Mouse (Mus musculus): ENCODE results near the gene Map3k13. TPM values are rescaled to one million over a fixed set of nuclear protein-coding genes. Genes with fewer than 3 reads are reported as not detected.
"Not testable (repeated sequence)": the region's sequence is repeated elsewhere in the genome, so short reads cannot be mapped to it uniquely, and the experiment has no call there.

Map3k13 gene
- total RNA-seq, 2 experiments from 2014 or later = 2.1 to 2.2 TPM

DNA sequence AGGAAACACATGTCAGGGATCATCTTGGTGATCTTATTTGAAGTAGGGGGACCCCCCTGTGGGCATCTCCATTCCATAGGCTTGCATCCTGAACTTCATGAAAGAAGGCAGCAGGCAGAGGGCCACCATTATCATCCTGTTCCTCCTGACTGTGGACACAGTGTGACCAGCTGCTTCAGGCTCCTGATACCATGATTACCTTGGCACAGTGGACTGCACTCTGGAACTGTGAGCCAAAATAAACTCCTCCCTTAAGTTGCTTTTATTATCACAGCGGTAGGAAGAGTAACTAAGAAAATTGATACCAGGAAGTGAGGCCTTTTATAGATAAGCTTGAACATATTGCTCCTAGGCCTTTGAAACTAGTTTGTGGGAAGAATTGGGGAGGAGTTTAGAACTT lies 12.7 kb downstream of the Map3k13 start:
- DNase-seq (ENCODE audit: low spot score in 2 of 2) = no peak

DNA sequence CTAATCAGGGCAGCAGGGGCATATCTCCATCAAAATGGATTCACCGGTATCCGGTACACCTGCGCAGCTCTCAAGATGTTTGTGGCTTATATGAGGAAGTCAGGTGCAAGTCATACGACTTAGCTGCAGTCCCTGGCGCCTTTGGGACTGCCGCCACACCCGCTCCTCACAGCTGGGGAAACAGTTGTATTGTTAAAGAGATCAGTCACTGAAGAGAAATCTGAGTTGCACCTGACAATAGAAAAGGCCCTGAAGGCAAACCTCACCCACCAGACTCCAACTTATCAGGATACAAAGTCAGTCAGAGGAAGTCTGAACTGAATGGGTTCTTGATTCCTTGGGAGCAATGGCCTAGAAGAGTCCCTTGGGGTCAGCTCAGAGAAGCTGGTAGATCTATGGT lies 13.6 kb downstream of the Map3k13 start:
- DNase-seq (ENCODE audit: low spot score in 2 of 2) = not testable (repeated sequence)

DNA sequence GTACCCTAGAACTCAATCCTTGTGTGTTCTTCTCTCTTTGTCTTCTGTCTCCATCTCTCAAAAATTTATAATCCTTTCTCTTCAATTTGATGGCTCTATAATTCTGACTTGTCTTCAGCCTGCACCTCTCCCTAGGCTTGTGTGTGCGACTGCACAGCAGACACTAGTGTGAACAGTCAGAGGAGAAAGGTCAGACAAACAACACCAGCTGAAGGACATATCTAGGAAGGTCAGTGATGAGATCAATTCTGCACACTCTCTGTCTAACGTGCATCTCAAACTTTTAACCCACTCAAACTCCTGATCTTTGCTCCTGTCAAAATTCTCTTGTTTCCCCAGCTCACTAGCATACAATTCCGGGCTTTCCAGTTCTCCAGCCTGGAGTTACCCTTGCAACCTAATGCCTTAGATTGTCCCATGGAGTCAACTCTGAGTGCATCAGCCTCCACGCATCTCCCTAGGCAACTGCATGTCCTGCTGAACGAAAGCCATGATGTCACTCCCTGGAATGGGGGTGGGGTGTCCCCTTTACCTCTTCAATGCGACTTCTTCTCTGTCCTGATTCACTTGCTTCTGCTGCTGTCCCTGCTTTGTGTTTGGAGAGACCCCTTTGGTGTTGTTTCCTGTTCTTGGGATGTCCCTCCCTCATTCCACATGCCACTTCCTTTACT lies 19.2 kb downstream of the Map3k13 start:
- no peak for DNase-seq (ENCODE audit: low spot score in 2 of 2)

DNA sequence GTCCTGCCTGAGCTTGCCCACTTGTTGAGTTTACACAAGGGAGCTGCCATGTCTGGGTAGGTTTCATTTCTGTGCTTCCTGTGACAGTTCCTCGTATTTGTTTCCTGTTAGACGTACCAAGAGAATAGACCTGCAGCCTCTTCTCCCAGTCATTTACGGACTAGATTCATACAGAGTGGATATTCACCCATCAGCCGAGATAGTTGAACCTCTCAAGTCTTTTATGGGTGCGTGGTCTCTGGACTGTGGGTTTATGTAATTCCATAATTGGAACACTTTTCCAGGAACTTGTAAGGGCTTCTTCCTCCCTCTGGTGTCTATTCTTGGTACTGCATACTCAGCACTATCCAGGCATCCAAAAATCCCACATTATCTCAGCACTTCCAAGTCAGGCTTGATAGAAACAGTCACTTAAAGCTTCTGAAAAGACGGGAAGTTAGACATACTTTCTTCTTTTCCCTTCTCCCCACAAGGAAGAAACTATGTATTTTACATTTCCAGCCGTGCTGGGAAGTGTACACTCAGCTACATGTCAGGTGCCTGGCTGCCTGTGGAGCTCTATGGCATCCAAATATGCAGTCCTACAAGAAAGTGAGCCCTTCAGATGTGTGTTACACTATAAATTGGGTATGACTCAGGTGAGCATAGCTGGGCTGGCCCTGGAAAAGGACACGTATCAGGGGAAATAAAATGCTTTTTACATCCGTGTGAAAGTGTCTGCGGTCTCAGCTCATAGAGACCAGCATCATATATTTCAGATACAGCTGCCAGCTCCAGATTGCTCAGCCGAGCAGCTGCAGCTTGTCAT lies 20.9 kb downstream of the Map3k13 start:
- no peak for DNase-seq (ENCODE audit: low spot score in 2 of 2)

DNA sequence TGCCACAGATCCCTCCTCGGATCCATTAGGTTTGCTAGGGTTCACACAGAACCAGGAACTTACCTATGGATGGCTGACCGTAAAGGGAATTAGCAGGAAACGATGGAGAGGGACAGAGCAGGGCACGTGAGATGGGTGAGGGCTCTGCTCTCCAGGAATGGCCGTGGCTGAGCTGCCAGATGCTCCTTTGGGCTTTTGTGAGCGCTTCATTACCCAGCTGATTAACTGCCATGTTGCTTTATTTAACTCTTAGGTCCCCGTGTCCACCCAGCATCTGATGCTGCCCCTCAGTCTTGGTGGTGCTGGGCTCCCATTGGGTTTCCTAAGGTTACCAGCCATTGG lies 21.5 kb downstream of the Map3k13 start:
- no peak for DNase-seq (ENCODE audit: low spot score in 2 of 2)

DNA sequence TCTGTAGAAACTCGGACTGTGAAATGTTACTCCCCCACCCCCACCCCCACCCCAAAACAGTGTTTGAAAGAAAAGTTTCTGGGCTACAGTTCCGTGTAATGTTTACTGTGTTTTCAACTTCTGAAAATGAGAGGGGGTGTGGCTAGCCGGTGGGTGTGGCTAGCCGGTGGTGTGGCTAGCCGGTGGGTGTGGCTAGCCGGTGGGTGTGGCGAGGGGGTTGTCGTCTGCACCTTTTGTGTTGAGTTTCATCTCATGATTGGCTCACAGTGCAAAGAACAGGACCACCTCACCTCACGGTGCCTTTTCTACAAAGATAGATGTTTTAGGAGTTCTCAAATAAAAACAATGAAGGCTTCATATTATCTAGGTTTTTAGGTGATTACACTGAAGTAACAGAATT lies 24.0 kb downstream of the Map3k13 start:
- DNase-seq (ENCODE audit: low spot score in 2 of 2) = no peak

DNA sequence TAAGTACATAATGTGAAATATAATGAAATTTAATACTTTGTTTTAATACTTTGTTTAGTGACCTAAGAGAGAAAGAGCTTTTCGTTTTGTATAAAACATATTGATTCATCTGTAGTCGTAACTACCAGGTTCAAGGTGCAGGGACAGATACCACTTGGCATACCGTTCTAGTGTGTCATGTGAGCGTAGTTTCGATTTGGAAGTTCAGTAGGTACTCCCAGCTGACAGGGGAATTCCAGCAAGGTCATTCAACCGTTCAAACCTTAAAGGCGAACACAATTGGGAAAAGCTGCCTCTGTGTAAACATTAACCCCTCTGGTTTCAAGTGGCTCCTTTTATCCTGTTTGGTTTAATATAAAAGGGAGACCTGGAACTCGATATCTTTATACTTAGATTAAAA lies 24.5 kb downstream of the Map3k13 start:
- DNase-seq (ENCODE audit: low spot score in 2 of 2) = no peak

DNA sequence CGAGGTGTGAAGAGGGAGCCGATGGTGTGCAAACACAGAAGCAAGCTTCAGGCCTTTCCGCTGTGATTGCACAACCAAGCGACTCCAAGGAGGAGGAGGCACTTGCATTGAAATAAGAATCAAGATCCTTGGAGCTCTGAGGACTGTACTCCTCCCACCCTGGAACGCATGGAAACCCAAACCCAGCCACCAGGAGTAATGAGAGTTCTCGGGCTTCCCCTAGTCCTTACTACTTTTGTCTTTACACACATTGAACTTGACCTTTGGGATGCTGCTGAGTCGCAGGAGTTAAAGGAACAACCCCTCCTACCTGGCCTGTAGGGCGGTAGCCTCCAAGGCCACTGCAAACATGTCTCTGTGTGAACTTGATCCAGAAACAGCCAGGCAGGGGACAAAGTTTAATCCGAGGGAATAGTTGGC lies 31.5 kb downstream of the Map3k13 start:
- no peak for DNase-seq (ENCODE audit: low spot score in 2 of 2)

DNA sequence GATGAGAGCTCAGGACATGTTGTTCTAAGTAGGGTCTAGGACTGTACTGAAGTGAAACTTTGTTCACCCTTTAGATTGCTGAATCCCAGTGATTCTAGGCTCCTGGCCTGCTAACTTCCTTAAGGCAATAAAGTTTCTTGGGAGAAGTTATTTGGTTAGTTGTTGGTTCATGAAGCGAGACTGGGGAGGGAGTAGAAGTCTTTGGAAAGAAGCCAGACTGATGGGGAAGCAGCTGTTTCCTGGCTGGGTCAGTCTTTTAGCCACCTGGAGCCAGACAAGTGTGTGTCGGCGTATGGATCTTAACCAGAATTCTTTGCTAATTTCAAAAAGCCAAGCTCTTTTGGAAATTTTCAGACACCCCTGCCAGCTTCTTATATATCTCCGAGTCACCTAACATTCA lies 33.0 kb downstream of the Map3k13 start:
- DNase-seq (ENCODE audit: low spot score in 2 of 2) = no peak

DNA sequence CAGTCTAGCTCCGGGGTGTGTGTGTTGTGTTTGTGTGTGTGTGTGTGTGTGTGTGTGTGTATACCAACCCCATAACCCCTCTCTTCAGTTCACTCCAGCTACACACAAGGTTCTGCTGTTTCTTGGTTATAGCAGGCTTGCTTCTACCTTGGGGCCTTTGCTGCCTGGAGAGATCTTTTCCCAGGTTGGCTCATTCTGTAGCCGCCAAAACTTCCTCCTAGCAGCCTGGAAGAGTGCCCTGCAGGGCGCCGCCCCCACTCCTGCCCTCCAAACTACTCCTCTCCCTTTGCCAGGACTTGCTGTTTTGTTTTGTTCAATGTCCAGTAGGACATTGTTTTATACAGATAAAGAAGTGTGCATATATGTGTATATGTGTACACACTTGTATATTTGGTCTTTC lies 33.4 kb downstream of the Map3k13 start:
- no peak for DNase-seq (ENCODE audit: low spot score in 2 of 2)

DNA sequence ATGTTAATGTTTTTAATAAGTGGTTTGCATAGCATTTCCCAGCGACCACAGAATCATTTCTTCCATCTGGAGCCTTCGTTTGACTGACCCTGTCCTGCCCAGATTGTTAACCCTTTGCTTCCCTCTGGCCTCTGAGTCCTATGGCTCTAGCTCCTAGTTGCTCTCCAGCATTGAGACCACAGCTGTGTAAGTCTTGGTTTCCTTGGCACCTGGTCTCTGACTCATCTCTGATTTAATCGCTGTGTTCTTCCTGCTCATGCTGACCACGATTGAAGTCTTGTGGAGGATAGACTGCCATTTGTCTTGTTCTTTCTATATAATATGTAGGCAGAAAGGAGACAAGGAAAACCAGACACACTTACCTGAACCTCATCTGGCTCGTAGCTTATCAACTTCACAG lies 35.6 kb downstream of the Map3k13 start:
- no peak for DNase-seq (ENCODE audit: low spot score in 2 of 2)

DNA sequence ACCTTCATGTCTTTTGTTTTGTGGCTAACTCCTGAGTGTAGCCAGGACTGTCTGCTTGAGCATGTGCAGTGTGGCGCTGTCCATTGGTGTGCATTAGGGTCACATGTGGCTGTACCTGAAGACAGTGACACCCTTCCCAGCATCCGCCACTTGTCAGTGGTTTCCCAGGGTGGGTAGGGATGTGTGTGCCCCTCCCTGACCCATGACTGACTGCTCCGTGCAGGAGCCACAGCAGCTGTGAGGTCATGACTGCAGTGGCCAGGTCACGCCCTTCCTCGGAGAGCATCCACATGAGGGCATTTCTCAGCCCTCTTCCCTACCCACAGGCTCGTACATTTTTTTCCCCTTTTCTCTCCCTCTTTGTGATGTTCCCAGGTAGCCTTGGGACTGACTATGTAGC lies 36.6 kb downstream of the Map3k13 start:
- DNase-seq (ENCODE audit: low spot score in 2 of 2) = no peak

DNA sequence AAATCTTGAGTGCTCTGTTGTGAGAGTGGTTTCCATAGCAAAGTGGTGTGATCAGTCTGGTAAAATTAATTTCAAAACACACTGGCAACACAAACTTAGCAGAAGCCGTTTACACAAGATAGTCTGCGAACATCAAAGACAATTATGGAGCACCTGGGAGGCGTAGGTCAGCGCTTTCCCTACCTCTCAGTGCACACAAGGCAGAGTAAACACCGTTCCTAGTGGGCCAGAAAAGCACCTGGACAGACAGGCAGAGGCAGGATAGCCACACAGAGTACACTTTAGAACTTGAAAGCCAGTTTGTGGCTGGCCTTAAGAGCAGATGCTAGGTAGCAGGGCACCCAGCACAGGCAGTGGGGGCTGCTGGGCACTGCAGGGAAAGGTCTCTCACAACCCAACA lies 37.6 kb downstream of the Map3k13 start:
- no peak for DNase-seq (ENCODE audit: low spot score in 2 of 2)

DNA sequence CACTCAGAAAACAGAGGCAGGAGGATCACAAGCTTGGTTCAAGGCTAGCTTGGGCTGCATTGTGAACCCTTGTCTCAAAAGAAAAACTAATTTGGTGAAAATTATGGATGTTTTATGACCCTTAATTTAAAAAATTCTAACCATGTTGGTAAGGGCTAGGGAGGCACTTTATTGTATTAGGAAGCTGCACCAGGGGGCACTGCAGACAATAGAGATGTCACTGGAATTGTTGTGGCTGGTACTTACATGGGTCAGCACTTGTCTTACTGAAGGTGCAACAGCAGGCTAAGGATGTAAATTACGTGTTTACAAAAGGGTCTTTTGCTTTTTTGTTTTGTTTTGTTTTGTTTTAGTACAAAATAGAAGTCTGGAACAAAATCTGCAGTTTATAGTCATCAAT lies 39.3 kb downstream of the Map3k13 start:
- DNase-seq (ENCODE audit: low spot score in 2 of 2) = no peak

DNA sequence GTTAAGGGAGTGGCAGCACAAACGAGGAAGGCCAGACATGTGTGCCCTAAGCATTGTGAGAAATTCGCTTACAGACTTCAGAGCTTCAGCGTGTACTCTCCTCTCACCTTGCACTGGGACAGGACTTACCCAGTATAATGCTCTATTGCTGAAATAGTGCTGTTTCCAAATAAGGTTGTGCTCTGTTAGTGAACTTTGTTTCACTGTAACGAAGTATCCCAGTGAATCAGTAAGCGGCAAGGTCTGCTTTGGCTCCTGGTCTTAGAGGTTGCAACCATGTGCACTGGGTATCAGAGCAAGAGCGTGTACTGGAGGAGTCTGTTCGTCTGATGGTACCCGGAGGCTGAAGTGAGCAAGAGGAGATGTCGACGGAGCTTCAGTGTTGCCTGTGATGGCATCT lies 39.8 kb downstream of the Map3k13 start:
- no peak for DNase-seq (ENCODE audit: low spot score in 2 of 2)

DNA sequence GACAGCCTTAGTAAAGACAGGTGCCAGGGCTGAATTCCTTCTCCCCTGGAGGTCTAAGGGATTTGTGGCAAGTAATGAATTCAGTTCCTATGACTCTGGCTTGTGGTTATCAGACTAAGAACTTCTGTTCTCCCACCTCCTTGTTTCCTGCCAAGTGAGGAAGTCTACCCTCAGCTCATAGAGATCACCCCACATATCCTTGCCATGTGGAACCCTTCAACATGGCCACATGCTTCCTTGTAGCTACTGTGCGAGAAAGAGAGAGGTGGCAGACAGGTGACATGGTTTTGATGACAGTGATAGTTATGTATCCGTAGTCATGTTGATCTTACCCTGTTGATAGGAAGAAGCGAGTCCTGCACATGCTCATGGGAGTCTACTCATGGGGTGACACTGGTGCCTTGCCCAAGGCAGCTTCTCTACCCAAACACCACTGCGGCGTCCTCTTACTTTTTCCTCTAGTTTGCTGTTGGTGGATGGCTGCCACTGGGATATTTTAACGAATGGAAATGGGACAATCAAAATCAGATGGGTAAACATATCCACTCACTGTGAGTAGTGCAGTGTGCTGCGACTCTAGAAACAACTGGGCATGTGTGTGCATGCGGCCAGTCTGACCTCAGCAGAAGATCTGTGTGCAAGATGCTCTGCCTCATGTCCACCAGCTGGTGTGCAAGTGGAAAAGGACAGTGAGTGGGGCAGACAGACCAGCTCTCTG lies 40.9 kb downstream of the Map3k13 start:
- no peak for DNase-seq (ENCODE audit: low spot score in 2 of 2)

DNA sequence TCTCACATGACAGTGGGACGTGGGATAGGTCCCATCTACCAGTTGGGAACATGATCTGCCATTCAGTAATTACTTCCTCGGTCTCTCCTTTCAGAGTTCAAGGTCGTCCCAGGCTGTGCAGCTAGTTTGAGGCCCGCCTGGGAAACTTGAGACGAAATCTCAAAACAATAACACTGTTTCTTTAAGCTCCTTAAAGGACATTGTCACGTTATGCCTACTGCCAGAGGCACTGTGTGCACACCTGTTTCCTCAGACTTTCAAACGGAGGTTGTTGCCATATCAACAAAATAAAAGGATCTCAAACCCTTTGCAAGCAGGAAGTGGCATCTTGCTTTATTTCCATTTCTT lies 41.4 kb downstream of the Map3k13 start:
- no peak for DNase-seq (ENCODE audit: low spot score in 2 of 2)

DNA sequence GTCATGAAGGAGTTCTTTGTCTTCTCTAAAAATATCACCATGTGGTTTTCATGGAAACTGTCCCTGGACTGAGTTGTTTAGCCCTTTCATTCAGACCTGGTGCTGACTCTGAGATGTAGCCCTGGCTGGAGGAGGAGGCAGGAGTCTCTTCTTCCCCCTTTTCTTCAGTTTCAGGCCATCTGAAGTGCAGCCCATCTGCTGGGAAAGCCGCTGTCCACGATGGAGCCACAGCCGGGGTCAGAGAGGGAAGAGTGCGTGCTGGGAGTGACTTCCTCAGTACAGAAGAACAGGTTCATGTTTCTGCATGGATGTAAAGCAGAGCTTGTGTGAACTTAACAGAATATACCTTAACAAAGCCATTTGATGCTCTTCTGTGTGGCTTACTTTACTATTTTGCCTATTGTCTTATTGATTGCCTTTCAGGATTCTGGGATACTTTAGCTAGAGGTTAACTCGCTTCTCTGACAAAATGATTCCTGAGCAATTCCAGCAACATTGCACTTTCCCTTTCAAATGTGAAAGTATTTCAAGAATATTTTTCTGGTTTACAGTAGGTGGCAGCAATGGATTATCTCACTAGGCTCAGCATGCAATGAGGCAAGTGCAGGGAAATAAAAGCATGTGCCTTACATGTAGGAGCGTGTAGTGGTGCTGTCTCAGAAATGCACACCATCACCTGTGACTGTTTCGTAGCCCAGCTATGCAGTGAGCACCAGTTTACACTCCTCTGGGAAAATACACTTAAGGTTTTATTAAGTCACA lies 42.3 kb downstream of the Map3k13 start:
- DNase-seq (ENCODE audit: low spot score in 2 of 2) = no peak

DNA sequence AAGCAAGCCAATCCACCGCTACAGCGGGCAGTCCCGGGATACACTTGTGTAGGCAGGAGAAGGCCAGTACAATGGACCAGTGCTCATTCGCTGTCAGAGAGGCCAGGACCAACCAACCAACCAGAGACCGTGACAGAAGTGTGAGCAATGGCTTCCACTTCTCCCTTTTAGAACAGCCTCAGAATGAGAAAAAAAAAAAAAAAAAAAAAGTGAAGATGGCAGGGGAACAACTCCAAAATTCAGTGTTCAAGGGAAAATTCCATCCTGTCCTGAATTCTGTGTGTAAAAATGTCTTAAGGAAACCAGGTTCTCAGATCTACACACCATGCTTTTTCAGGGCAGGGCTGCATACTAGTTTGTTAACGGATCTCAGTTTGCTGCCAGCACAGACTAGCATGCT lies 43.5 kb downstream of the Map3k13 start:
- no peak for DNase-seq (ENCODE audit: low spot score in 2 of 2)

DNA sequence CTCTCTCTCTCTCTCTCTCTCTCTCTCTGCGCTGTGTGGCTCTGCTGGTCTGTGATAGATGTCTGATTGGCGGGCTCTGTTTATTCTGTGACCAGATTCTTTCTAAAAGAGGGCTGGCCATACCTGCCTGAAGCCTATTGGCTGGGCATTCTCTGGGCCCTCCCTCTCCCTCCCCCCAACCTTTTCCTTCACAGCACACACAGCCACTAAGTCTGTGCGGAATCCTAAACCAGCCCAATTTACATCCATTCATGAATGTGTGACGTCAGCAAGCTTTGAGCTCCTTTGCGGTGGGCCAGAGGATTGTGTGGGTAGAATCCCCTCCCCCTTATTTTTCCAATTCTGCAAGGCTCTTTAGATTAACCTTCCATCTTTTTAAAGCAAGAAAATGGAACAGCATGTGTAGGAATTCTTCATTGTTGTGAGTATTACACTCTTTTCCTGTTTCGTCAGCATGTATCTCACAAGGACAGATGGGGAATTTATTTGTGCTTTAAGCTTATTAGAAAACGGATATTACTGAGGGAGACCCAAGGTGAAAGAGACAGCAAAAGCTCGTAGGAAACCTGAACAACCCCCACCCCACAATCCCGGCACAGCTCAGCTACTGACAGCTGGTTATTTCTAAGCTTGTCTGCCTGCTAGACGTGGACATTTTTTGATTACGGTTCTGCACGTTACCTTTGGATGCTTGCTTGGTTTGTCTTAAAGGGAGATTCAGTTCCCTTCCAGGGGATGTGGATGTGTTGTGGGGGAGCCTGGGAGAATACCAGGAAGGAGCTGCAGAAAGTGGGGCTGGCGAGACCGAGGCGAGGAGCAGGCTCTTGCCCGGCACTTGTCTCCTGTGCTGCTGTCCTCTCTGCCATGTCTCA lies 51.9 kb downstream of the Map3k13 start:
- peak; percentile 13 to 35 for DNase-seq (ENCODE audit: low spot score in 2 of 2)

DNA sequence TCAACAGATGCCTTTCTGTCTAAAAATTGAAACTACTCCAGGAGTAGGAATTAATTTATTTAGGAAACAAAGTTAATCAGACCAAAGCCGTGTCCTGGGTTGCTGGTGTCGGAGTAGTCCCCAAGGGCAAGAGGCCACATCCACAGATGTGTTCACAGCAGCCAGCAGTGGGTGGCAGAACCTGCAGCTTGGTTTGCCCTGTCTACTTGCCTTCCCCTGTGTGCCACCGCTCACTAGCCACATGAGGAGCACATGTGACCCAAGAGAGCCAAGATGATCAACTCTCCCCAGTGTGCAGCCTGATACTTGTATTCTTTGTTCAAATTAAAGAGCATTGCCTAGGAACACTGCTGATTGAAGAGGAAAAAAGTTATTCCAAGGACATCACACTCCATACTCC lies 54.3 kb downstream of the Map3k13 start:
- DNase-seq (ENCODE audit: low spot score in 2 of 2) = no peak

Data from adrenal gland, postnatal 4 days (tissue).